Mouse (Mus musculus) testis, adult 2 months (tissue): ENCODE data around the gene Nadsyn1. TPM values are rescaled to one million over a fixed set of nuclear protein-coding genes. Genes with fewer than 3 reads are reported as not detected.
A peak's percentile ranks its signal among the peaks of the same experiment; 100 is the strongest.

Experiments
- H3K27ac ChIP-seq: fragments of 200-500 bp; 2 replicates; pipeline ENCODE4 v1.5.1; 2012; ENCODE audit warnings: low read depth, low read length; ENCODE audit not compliant: control insufficient read depth, insufficient read depth
- H3K27me3 ChIP-seq: fragments of 200-500 bp; 2 replicates; pipeline ENCODE4 v1.6.1; 2012; ENCODE audit warnings: mild to moderate bottlenecking, low read length, moderate library complexity; ENCODE audit not compliant: control insufficient read depth, insufficient read depth
- H3K36me3 ChIP-seq: fragments of 200-500 bp; 2 replicates; pipeline ENCODE4 v1.6.1; 2012; ENCODE audit warnings: mild to moderate bottlenecking, low read length; ENCODE audit not compliant: control insufficient read depth, insufficient read depth
- H3K4me1 ChIP-seq: fragments of 200-500 bp; 2 replicates; pipeline ENCODE4 v1.6.1; 2012; ENCODE audit warnings: low read length; ENCODE audit not compliant: control insufficient read depth, insufficient read depth
- H3K4me3 ChIP-seq: fragments of 200-500 bp; 2 replicates; pipeline ENCODE4 v1.5.1; 2012; ENCODE audit warnings: low read depth, mild to moderate bottlenecking, low read length, moderate library complexity, mixed read lengths; ENCODE audit not compliant: control insufficient read depth
- CTCF ChIP-seq: fragments of 200-500 bp; IDR thresholded peaks from 2 replicates; pipeline ENCODE4 v1.5.1; 2012; ENCODE audit warnings: low read depth, mild to moderate bottlenecking, inconsistent platforms, low read length, moderate library complexity; ENCODE audit not compliant: control insufficient read depth, insufficient read depth, insufficient replicate concordance
- POLR2A ChIP-seq: fragments of 200-500 bp; IDR thresholded peaks from 2 replicates; pipeline ENCODE4 v1.6.1; 2012; ENCODE audit warnings: low read depth, mild to moderate bottlenecking, inconsistent platforms, low read length, moderate library complexity; ENCODE audit not compliant: control insufficient read depth
- polyA plus RNA-seq: library from polyadenylated mRNA; depleted of rRNA; stranded (reverse); fragments of >200 nt; gene quantifications from 2 replicates; pipeline ENCODE4 v1.2.3, GENCODE M21; 2012; rRNA removed

Gene Nadsyn1
- 11.4 and 12.1 TPM in 2 replicates for polyA plus RNA-seq

GRCm38 (mm10) chr7:143822375-143823265 is at the start of gene Nadsyn1, which contains the start of gene Dhcr7:
Gene Nadsyn1, minus strand, starts transcription at chr7:143822849.
Gene Dhcr7, plus strand, starts transcription at chr7:143823145.
- peaks cover 9% of the 10 kb centered on the region for H3K4me1 ChIP-seq
- H3K36me3 ChIP-seq = no peaks in the 10 kb centered on the region; the same call in 1 of the 2 replicates
- H3K27me3 ChIP-seq = no peaks in the 10 kb centered on the region
- peak within 1 kb of the TSS; percentile 76 for H3K27ac ChIP-seq
- no peak for TF ChIP-seq CTCF
- peak; percentile 78 for TF ChIP-seq POLR2A
- peak within 1 kb of the TSS; percentile 89 for H3K4me3 ChIP-seq

GRCm38 (mm10) chr7:143868874-143869273 is 46.2 kb upstream of the Nadsyn1 start:
- TF ChIP-seq CTCF = no peak
- H3K27me3 ChIP-seq = no peaks in the 10 kb centered on the region

GRCm38 (mm10) chr7:143866538-143866937 is 43.9 kb upstream of the Nadsyn1 start, which contains the start of gene Gm498:
Gene Gm498, plus strand, starts transcription at chr7:143866838.
- no peaks in the 10 kb centered on the region for H3K4me1 ChIP-seq
- no peak within 1 kb of the TSS; the same call in 1 of the 2 replicates for H3K27ac ChIP-seq
- peak within 1 kb of the TSS; percentile 69 for H3K4me3 ChIP-seq
- no peaks in the 10 kb centered on the region for H3K36me3 ChIP-seq
- TF ChIP-seq POLR2A (no peak), CTCF (no peak)
- no peaks in the 10 kb centered on the region for H3K27me3 ChIP-seq

More at GRCm38 (mm10) chr7:143868874-143869273, 46.2 kb upstream of the Nadsyn1 start:
- no peak overlapping the region for H3K4me3 ChIP-seq
- H3K27ac ChIP-seq = no peak overlapping the region
- no peaks in the 10 kb centered on the region for H3K36me3 ChIP-seq
- H3K4me1 ChIP-seq = no peaks in the 10 kb centered on the region

- H3K27me3 ChIP-seq = no peaks in the 10 kb centered on the region
- TF ChIP-seq CTCF = no peak
- no peak for TF ChIP-seq POLR2A
- no peaks in the 10 kb centered on the region for H3K4me1 ChIP-seq
- no peaks in the 10 kb centered on the region for H3K36me3 ChIP-seq
- no peak overlapping the region for H3K4me3 ChIP-seq
- no peak overlapping the region for H3K27ac ChIP-seq
Measured at GRCm38 (mm10) chr7:143848768-143849482, 26.3 kb upstream of the Nadsyn1 start.

- Histone ChIP-seq H3K36me3 (no peaks in the 10 kb centered on the region), H3K4me3 (no peak overlapping the region), H3K4me1 (no peaks in the 10 kb centered on the region), H3K27ac (no peak overlapping the region), H3K27me3 (no peaks in the 10 kb centered on the region)
- TF ChIP-seq POLR2A = no peak
- TF ChIP-seq CTCF = no peak
Measured at GRCm38 (mm10) chr7:143848127-143848767, 25.6 kb upstream of the Nadsyn1 start.

GRCm38 (mm10) chr7:143841301-143841700 is 18.7 kb upstream of the Nadsyn1 start:
- Histone ChIP-seq H3K27ac (no peak overlapping the region), H3K4me3 (peak overlapping the region; percentile 59), H3K36me3 (no peaks in the 10 kb centered on the region), H3K4me1 (no peaks in the 10 kb centered on the region), H3K27me3 (no peaks in the 10 kb centered on the region)
- TF ChIP-seq CTCF = no peak

- H3K4me1 ChIP-seq = no peaks in the 10 kb centered on the region
Measured at GRCm38 (mm10) chr7:143840121-143840520, 17.5 kb upstream of the Nadsyn1 start.

More at GRCm38 (mm10) chr7:143840121-143840520, 17.5 kb upstream of the Nadsyn1 start:
- Histone ChIP-seq H3K4me3 (no peak overlapping the region), H3K27ac (no peak overlapping the region), H3K36me3 (no peaks in the 10 kb centered on the region), H3K27me3 (no peaks in the 10 kb centered on the region)
- no peak for TF ChIP-seq CTCF
- TF ChIP-seq POLR2A = no peak
